Comparison of ENCODE assay signal across 8 mouse cellular contexts in genomic region chr2:57181350-57181691, GRCm38 (mm10). TPM values are rescaled to one million over a fixed set of nuclear protein-coding genes. Genes with fewer than 3 reads are reported as not detected.
DNase-seq lines count a peak whose midpoint lies in the region; ATAC-seq and TF ChIP-seq lines count a peak whose summit lies in the region.

No protein-coding gene starts in this region.

- no peak for TF ChIP-seq CTCF in layer of hippocampus, adult 2 months (conservative IDR thresholded peaks at IDR 0.05)
- TF ChIP-seq CTCF in intestine, postnatal 0 days (IDR thresholded peaks at IDR 0.05; ENCODE audit: low read depth), result no peak

- peaks cover 11% of the 10 kb centered on the region for H3K4me1 ChIP-seq in embryonic facial prominence, embryonic 13.5 days
- H3K4me1 ChIP-seq in intestine, postnatal 0 days (replicated peaks; ENCODE audit: control insufficient read depth, insufficient read depth, low read length), result no peaks in the 10 kb centered on the region; the same call in 1 of the 2 replicates
- H3K4me1 ChIP-seq in neural tube, embryonic 12.5 days, result peaks cover 6% of the 10 kb centered on the region; the same call in 1 of the 2 replicates

- peak overlapping the region; percentile 94 for H3K4me3 ChIP-seq in layer of hippocampus, adult 2 months
- peak overlapping the region; percentile 63 for H3K4me3 ChIP-seq in embryonic facial prominence, embryonic 13.5 days
- peak overlapping the region; percentile 78 for H3K4me3 ChIP-seq in intestine, postnatal 0 days (ENCODE audit: low read depth, low read length)
- H3K4me3 ChIP-seq in neural tube, embryonic 12.5 days, result peak overlapping the region; percentile 58

- H3K27ac ChIP-seq in layer of hippocampus, adult 2 months, result peak overlapping the region; percentile 94
- H3K27ac ChIP-seq in embryonic facial prominence, embryonic 13.5 days, result peak overlapping the region; percentile 96
- peak overlapping the region; percentile 86; the same call in 1 of the 2 replicates for H3K27ac ChIP-seq in intestine, postnatal 0 days (ENCODE audit: low read depth, low read length)
- 0 out of 2 replicates have a peak overlapping the region, but pooled peaks have one; percentile 32 for H3K27ac ChIP-seq in neural tube, embryonic 12.5 days

- DNase-seq in layer of hippocampus, adult 2 months (ENCODE audit: low spot score in 2 of 2), result no peak
- DNase-seq in layer of hippocampus, adult 9-11 months, result no peak
- no peak for DNase-seq in spleen, postnatal 4 days (ENCODE audit: low spot score in 2 of 2)
- no peak for DNase-seq in urinary bladder, postnatal 14 days (ENCODE audit: low spot score)
- DNase-seq in layer of hippocampus, adult 11-12 months (ENCODE audit: low spot score), result no peak

- peak overlapping the region; percentile 55 for H3K4me2 ChIP-seq in embryonic facial prominence, embryonic 13.5 days
- H3K4me2 ChIP-seq in intestine, postnatal 0 days (replicated peaks; ENCODE audit: low read depth), result peak overlapping the region; percentile 74
- H3K4me2 ChIP-seq in neural tube, embryonic 12.5 days (replicated peaks), result peak overlapping the region; percentile 56

- no peaks in the 10 kb centered on the region for H3K27me3 ChIP-seq in embryonic facial prominence, embryonic 13.5 days
- H3K27me3 ChIP-seq in intestine, postnatal 0 days (replicated peaks; ENCODE audit: control insufficient read depth, insufficient read depth, low read length), result no peaks in the 10 kb centered on the region
- no peaks in the 10 kb centered on the region for H3K27me3 ChIP-seq in neural tube, embryonic 12.5 days (replicated peaks)

- no peaks in the 10 kb centered on the region for H3K9me3 ChIP-seq in embryonic facial prominence, embryonic 13.5 days
- H3K9me3 ChIP-seq in intestine, postnatal 0 days (ENCODE audit: control insufficient read depth), result no peaks in the 10 kb centered on the region
- H3K9me3 ChIP-seq in neural tube, embryonic 12.5 days, result no peaks in the 10 kb centered on the region

- 11% methylated on average over 4 of the region's 4 CpGs for WGBS in embryonic facial prominence, embryonic 13.5 days
- WGBS in intestine, postnatal 0 days, result 5% methylated on average over 4 of the region's 4 CpGs
- WGBS in neural tube, embryonic 12.5 days, result 26% methylated on average over 4 of the region's 4 CpGs

- no peak for ATAC-seq in embryonic facial prominence, embryonic 13.5 days (ENCODE audit: insufficient number of reproducible peaks, insufficient read depth, low FRiP score, low TSS enrichment, low read depth)
- ATAC-seq in intestine, postnatal 0 days, result no peak
- ATAC-seq in neural tube, embryonic 12.5 days (ENCODE audit: low FRiP score, low read depth), result no peak

- no peaks in the 10 kb centered on the region for H3K36me3 ChIP-seq in embryonic facial prominence, embryonic 13.5 days
- no peaks in the 10 kb centered on the region for H3K36me3 ChIP-seq in intestine, postnatal 0 days (ENCODE audit: control insufficient read depth, insufficient read depth)
- H3K36me3 ChIP-seq in neural tube, embryonic 12.5 days, result no peaks in the 10 kb centered on the region

- peak overlapping the region; percentile 79 for H3K9ac ChIP-seq in embryonic facial prominence, embryonic 13.5 days
- peak overlapping the region; percentile 56 for H3K9ac ChIP-seq in intestine, postnatal 0 days (ENCODE audit: low read depth, low read length)
- H3K9ac ChIP-seq in neural tube, embryonic 12.5 days, result peak overlapping the region; percentile 65; the same call in 1 of the 2 replicates

RNA-seq across cellular contexts. Expression of gene Gpd2, which starts 56.1 kb away (rescaled TPM):
- total RNA-seq in layer of hippocampus, adult 2 months (2021), result 100 to 1,000 TPM; 122 to 138 TPM
- 14.4 and 15.2 TPM in 2 replicates for polyA plus RNA-seq in embryonic facial prominence, embryonic 13.5 days (2015; fragmentation: Nextera tagmentation; extraction: Ambion mirVana)
- polyA plus RNA-seq in intestine, postnatal 0 days (2015; fragmentation: Nextera tagmentation; extraction: Ambion mirVana), result 26.0 and 26.2 TPM in 2 replicates
- polyA plus RNA-seq in neural tube, embryonic 12.5 days (2016; fragmentation: Nextera tagmentation; extraction: Ambion mirVana), result 14.7 and 16.7 TPM in 2 replicates

RNA-seq across cellular contexts. Expression of gene Nr4a2, which starts 57.5 kb away (rescaled TPM):
- 10 to 100 TPM; 52.5 to 55.0 TPM for total RNA-seq in layer of hippocampus, adult 2 months (2021)
- 11.8 and 12.0 TPM in 2 replicates for polyA plus RNA-seq in embryonic facial prominence, embryonic 13.5 days (2015; fragmentation: Nextera tagmentation; extraction: Ambion mirVana)
- 1.3 and 1.7 TPM in 2 replicates for polyA plus RNA-seq in intestine, postnatal 0 days (2015; fragmentation: Nextera tagmentation; extraction: Ambion mirVana)
- 20.7 and 21.0 TPM in 2 replicates for polyA plus RNA-seq in neural tube, embryonic 12.5 days (2016; fragmentation: Nextera tagmentation; extraction: Ambion mirVana)

Comparison
In these comparisons a context has a peak if more than half of its experiments do, and no peak if none do; other contexts are left out.
1. H3K27ac ChIP-seq: peak in every context shown above with its lines; median percentile 96 in embryonic facial prominence, embryonic 13.5 days; 94 in layer of hippocampus, adult 2 months; 86 in intestine, postnatal 0 days; 32 in neural tube, embryonic 12.5 days.